Mouse (Mus musculus) embryo, embryonic 11 days (tissue): Measurements from ENCODE around the gene Pak1ip1.
A peak's percentile ranks its signal among the peaks of the same experiment; 100 is the strongest.
"Not testable (repeated sequence)": the region's sequence is repeated elsewhere in the genome, so short reads cannot be mapped to it uniquely, and the experiment has no call there.

Source experiments
- DNase-seq: peaks from one replicate; pipeline ENCODE4 v3.0.0-alpha.2; 2015

Pak1ip1 gene

DNA sequence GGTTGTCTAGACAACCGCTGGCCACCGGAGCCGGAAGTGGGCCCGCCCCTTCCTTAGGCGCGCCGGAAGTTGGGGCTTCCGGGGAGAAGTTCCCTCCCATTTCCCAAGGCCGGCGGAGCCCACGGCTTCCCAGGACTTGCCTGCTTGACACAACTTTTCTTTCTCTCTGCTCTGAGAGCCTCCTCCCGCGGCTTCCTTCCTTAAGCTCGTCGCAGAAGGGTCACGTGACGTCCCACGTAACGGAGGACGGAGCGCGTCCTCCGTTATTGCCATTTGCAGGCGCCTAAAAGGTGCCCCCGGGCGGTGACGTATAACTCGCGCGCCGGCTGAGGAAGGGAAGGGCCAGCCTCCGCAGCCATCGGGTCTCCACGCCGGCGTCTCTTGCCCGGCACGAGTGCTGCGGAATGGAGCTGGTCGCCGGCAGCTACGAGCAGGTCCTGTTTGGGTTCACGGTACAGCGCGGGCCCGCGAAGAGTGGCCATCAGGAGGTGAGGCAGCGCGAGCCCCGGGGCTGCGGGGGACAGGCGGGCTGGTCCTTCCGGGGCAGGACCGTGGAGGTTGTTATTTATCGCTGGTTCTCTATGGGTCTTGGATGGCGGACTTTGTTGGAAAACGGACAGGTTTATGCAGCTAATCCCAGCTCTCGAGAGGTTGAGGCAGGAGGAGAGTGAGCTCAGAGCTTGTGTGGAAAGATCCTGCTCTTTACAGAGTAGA is at the start of gene Pak1ip1:
Gene Pak1ip1 (plus strand): TSS at position 98 of the 714 bp plus-strand sequence.
- DNase-seq: peak; percentile 95

GRCm38 (mm10) chr13:40951386-40951976 is 49.3 kb upstream of the Pak1ip1 start:
- no peak for DNase-seq

DNA sequence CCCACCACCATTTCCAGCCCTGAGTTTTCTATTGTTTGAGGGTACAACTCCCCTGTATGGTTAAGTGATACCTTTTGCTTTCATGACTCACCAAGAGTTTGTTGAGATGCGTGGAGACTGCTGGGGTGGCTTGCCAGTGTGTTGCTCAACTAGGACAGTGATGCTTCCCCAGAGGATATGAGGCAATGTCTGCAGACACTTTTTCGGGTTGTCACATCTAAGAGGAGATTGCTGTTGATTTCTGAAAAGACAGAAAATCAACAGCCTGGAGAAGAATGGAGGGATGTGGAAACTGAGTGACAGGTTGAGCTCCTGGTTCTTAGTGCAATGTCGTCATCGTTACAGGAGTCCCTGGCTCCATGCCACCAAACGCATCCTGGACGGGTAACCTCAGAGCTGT is 47.6 kb upstream of the Pak1ip1 start:
- DNase-seq: no peak

DNA sequence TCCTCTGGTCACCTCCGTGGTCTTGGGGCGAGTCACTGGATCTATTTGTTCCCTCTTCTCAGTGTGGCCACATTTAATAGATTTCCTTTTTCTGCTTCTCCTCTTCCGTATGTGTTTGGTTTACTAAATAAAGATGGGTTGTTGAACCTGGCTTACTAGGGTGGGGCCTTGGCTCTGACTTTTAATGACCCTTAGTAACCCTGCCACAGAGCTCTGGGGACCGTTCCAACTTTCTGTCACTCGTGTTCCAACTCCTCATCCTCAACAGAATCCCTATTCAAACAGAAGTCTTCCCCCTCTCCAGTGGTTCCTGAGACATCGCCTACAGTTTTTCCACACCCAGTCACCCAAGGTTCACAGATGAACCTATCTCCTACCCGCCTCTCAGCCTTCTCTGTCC is 45.0 kb upstream of the Pak1ip1 start:
- DNase-seq: no peak

DNA sequence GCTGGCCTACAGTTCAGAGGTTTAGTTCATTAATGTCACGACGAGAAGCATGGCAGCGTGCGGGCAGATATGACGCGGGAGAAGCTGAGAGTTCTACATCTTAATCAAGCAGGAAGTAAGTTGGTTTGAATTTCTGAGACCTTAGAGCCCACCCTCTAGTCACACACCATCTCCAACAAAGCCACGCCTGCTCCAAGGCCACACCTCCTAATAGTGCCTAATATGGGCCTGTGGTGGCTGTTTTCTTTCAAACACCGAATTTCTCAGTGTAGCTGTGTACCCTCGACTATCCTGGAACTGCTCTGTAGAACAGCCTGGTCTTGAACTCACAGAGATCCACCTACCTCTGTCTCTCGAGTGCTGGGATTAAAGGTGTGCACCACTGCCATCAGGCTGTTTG is 33.2 kb upstream of the Pak1ip1 start:
- DNase-seq: no peak

DNA sequence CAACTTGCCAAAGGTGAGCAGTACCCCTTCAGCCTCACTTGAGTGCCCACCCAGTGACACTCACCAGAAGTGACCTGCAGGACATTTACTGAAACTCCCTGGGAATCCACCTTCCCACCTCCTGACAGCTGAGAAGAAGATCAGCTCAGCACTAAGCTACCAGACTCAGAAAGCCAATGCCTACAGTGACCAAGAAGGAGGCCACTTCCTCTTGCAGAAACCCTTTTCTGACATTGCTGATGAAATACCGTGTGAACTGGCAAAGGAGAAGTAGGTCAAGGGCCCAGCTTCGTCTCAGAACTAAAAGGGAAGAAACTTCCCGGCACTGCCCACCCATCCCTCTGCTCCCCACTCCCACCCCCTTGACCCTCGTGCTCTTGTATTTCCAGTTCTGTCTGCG is 32.3 kb upstream of the Pak1ip1 start:
- no peak for DNase-seq

GRCm38 (mm10) chr13:40969761-40970390 is 30.9 kb upstream of the Pak1ip1 start:
- no peak for DNase-seq

DNA sequence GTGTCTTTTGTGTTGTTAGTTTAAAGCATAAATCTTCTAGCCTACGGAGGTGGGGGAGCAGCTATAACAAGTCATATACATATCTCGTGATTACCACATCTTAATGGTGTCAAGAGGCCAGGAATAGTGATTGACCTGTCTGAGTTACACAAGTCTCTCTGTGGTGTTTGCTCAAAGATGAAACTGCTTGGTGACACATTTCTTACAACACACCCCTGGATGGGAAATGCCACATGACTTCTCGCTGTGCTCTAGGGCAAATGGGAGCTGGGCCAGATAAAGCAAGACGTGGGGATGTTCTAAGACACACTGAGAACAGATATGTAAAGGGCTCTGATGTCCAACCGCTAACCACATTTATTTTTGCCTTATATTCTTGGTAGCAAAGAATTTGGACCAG is 29.6 kb upstream of the Pak1ip1 start:
- DNase-seq: no peak

DNA sequence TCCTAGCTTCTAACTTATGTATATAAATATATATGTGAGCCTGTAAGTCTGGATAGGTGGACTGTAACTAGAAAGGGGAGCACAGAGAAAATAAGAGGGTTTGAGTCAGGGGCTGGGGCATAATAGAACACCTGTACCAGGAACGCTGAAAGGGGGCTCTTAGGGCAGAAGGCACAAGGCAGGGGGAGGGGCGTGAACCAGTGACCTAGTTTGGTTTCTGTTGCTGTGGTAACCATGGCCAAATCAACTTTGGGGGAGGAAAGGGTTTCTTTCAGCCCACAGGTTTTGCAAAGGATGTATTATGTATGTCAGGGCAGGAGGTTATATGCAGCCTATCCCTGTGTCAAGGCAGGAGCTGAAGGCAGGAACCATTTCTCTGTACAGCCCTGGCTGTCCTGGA is 29.0 kb upstream of the Pak1ip1 start:
- no peak for DNase-seq

DNA sequence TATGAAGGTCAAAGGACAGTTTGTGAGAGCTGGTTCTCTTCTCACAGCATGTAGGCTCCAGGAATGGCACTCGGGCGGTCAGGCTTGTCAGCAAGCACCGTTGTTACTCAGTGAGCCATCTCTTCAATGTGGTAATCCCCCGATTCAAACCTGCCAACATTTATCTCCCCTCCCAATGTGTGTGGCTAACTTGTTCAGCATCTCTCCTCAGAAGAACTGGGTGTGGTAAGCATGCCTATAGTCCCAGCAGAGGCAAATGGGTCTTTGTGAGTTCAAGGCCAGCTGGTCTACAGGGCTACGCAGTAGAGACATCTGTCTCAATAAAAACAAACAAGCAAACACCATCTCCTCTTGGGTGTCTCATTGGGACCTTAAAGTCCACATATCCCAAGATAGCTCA is 27.8 kb upstream of the Pak1ip1 start:
- no peak for DNase-seq

DNA sequence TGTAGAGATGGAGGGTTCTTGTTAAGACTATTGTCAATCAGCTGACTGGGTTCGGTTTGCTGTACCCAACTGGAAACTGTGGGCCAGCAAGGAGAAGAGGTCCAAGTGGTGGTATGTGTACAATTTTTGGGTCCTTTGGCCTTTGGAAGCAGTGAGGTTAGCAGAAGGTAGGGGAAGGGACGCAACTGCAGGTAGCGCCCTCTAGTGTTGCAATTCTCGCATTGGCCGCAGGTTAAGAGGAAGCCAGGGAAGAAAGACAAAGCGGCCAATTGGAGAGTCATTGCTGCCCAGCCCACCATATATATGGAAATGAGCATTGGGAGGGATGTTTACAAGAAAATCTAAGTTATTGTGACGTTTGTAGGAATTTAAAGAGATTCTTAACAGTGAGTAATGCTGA is 23.2 kb upstream of the Pak1ip1 start:
- DNase-seq: peak; percentile 72

GRCm38 (mm10) chr13:40978652-40979051 is 22.2 kb upstream of the Pak1ip1 start:
- DNase-seq: no peak

GRCm38 (mm10) chr13:40979321-40979720 is 21.5 kb upstream of the Pak1ip1 start:
- no peak for DNase-seq

- no peak for DNase-seq
These were observed 18.1 kb upstream of the Pak1ip1 start for GRCm38 (mm10) chr13:40982759-40983158.

- DNase-seq: no peak
These were observed 14.7 kb upstream of the Pak1ip1 start for GRCm38 (mm10) chr13:40986081-40986480.

GRCm38 (mm10) chr13:40987608-40988303 is 13.1 kb upstream of the Pak1ip1 start:
- not testable (repeated sequence) for DNase-seq

GRCm38 (mm10) chr13:40988418-40988817 is 12.4 kb upstream of the Pak1ip1 start:
- DNase-seq: no peak

- DNase-seq: peak; percentile 45
These were observed 6.1 kb upstream of the Pak1ip1 start for GRCm38 (mm10) chr13:40994487-40995263.

- not testable (repeated sequence) for DNase-seq
These were observed 2.3 kb upstream of the Pak1ip1 start for GRCm38 (mm10) chr13:40998537-40998936.

- peak; percentile 34 for DNase-seq
These were observed 490 bp upstream of the Pak1ip1 start for GRCm38 (mm10) chr13:41000140-41000925.

DNA sequence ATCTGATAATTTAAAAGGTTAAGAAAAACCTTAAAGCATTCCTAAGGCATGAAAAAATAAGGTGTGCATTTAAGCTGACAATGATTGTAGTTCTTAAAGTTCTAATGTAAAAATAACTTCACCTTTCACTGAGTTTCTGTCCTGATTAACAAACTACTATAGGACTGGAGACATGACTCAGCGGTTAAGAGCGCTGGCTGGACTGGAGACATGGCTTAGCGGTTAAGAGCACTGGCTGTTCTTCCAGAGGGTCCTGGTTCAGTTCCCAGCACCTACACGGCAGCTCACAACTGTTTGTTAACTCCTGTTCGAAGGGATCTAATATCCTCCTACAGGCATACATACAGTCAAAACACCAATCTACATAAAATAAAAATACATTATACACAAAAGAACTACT is 1.2 kb downstream of the Pak1ip1 start:
- DNase-seq: no peak

- no peak for DNase-seq
These were observed 5.4 kb downstream of the Pak1ip1 start for GRCm38 (mm10) chr13:41006244-41006643.
